Mouse (Mus musculus): ENCODE data around the gene Bcan. TPM values are rescaled to one million over a fixed set of nuclear protein-coding genes. Genes with fewer than 3 reads are reported as not detected.

Gene Bcan
- not detected in 2 replicates for polyA plus RNA-seq (2012; ENCODE audit: insufficient read depth, low replicate concordance)

DNA sequence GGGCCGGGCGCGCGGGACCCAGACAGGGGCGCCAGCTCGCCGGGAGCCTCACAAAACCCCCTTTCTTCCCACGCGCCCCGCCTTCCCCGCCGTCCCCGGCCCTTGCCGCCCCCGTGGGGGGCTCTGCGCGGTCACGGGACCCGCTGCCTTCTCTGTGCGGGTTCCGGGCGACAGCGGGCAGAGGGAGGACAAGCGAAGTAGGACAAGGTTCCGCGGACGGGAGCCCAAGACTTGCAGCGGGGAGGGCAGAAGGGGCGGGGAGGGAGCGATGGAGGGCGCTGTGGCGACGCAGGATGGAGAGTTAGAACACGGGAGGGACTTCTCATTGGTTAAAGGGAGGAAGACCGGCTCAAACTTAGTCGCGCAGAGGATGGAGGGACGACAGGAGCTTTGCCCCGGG, at the start of gene Bcan:
TSS of gene Bcan (minus strand) at position 50 of the 400 bp plus-strand sequence.
- Histone ChIP-seq H3K27me3 (replicated peaks) (peaks cover 91% of the 10 kb centered on the region), H3K36me3 (replicated peaks; ENCODE audit: low read length) (no peaks in the 10 kb centered on the region), H3K4me1 (peaks cover 36% of the 10 kb centered on the region), H3K9me3 (peaks cover 7% of the 10 kb centered on the region; the same call in 1 of the 2 replicates), H3K4me3 (replicated peaks) (peak within 1 kb of the TSS; percentile 51)
- TF ChIP-seq FLI1 (IDR thresholded peaks at IDR 0.05; ENCODE audit: low read length) = no peak
- TF ChIP-seq GATA1 (IDR thresholded peaks at IDR 0.05; ENCODE audit: borderline replicate concordance, low read length) = no peak

DNA sequence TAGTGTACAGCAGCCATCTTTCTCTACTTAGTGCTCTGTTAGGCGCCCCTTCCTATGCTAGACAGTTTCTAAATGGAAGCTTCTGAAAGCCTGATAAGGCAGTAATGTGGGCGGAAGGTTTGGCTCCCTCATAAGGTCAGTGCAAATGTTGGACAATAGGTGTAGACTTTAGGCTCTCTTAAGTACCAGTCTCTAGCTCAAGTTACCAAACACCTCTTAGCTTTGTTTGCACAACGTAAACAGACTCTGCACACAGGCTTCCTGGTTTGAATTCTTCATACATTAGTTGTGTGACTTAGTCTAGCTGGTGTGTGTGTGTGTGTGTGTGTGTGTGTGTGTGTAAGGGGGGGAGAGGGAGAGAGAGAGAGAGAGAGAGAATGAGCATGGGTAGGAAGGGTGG, 49.5 kb upstream of the Bcan start:
- no peaks in the 10 kb centered on the region for H3K9me3 ChIP-seq
- no peak for TF ChIP-seq GATA1 (IDR thresholded peaks at IDR 0.05; ENCODE audit: borderline replicate concordance, low read length)
- TF ChIP-seq FLI1 (IDR thresholded peaks at IDR 0.05; ENCODE audit: low read length) = no peak
- no peaks in the 10 kb centered on the region for H3K27me3 ChIP-seq (replicated peaks)
- no peak overlapping the region for H3K4me3 ChIP-seq (replicated peaks)
- H3K4me1 ChIP-seq = peaks cover 16% of the 10 kb centered on the region; the same call in 1 of the 2 replicates
- H3K36me3 ChIP-seq (replicated peaks; ENCODE audit: low read length) = peaks cover 53% of the 10 kb centered on the region

DNA sequence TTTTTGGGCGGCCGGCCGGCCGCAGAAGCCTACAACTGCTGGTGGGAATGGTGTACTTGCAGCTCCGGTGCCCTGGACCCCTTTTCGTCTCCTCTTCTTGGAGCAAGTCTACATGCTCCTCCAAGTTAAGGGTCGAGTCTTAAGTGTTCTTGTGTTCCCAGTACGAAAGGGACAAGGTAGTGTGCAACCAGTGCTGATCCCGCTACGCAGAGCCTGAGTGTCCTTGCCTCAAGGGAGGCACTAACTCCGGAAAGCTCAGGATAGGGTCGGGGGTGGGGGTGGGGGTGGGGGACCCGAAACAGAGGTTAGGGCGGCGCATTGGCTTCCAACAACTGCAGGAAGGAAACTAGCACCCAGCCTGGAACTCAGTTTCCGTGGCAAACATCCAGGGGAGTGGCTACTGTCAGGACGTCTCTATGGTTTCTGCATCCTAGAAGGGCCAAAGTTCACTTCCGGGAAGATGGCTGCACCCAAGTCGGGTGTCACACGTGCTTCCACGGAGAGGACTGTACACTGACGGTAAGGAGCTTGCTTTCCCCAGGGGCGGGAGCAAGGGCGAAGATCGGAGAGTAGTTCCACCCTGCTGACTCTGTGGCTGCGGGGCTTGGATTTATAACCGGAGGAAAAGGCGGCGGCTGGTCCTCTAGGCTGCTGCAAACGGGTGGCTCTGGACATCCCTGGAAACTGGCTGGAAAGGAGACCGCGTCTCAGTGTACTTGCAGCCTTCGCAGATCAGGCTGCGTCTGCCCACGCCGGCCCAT, 42.8 kb upstream of the Bcan start, which contains the start of gene Gpatch4:
TSS of gene Gpatch4 (plus strand) at position 448 of the 761 bp plus-strand sequence.
- H3K4me3 ChIP-seq (replicated peaks) = peak within 1 kb of the TSS; percentile 97
- no peak for TF ChIP-seq GATA1 (IDR thresholded peaks at IDR 0.05; ENCODE audit: borderline replicate concordance, low read length)
- no peak for TF ChIP-seq FLI1 (IDR thresholded peaks at IDR 0.05; ENCODE audit: low read length)
- peaks cover 18% of the 10 kb centered on the region for H3K27me3 ChIP-seq (replicated peaks)
- H3K4me1 ChIP-seq = peaks cover 34% of the 10 kb centered on the region
- H3K36me3 ChIP-seq (replicated peaks; ENCODE audit: low read length) = no peaks in the 10 kb centered on the region
- no peaks in the 10 kb centered on the region for H3K9me3 ChIP-seq

DNA sequence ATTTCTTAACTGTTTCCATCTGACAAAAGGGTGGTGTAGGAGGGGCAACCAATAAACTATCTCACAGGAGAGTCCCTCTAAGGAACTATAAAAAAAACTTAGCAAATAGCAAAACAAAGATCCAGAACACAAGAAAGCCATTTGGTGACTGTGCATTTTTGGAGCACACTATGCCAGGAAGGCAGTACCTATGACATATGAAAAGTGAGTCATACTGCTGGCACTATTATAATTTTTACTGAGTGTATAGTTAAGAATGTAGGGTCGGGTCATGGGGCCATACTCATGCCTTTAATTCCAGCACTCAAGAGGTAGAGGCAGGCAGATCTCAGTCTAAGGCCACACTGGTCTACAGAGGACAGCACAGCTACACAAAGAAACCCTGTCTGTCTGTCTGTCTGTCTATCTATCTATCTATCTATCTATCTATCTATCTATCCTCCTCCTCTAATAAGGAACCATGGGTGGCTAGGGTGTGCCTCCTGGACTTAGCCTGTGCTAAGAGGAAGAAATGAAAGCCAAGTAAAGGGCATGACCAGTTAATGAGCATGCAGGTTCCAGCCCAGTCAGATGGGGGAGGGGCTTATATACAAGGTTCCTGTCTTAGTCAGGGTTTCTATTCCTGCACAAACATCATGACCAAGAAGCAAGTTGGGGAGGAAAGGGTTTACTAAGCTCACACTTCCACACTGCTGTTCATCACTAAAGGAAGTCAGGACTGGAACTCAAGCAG, 35.7 kb upstream of the Bcan start:
- Histone ChIP-seq H3K36me3 (replicated peaks; ENCODE audit: low read length) (no peaks in the 10 kb centered on the region), H3K4me3 (replicated peaks) (peak overlapping the region; percentile 33), H3K9me3 (peaks cover 14% of the 10 kb centered on the region), H3K27me3 (replicated peaks) (peaks cover 46% of the 10 kb centered on the region), H3K4me1 (peaks cover 21% of the 10 kb centered on the region)
- no peak for TF ChIP-seq FLI1 (IDR thresholded peaks at IDR 0.05; ENCODE audit: low read length)
- TF ChIP-seq GATA1 (IDR thresholded peaks at IDR 0.05; ENCODE audit: borderline replicate concordance, low read length) = no peak

DNA sequence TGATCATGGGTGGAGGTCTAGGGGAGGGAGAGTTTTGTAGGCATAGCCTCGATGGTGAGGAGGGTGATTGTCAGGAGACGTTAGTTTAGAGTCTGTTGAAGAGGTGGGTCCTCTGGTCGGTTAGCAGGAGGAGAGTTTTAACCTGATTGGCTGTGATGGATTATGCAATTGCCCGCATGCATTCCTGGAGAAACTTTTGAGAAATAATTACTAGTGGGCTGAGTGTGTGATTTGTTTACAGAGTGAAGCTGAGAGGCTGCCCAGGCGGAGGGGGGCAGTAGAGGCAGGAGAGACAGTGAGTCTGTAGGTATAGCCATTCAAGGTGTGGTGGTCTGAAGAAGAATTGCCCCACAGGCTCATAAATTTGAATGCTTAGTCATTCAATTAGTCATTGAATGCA, 33.5 kb upstream of the Bcan start:
- Histone ChIP-seq H3K27me3 (replicated peaks) (peaks cover 47% of the 10 kb centered on the region), H3K9me3 (peaks cover 15% of the 10 kb centered on the region), H3K4me1 (peaks cover 18% of the 10 kb centered on the region), H3K36me3 (replicated peaks; ENCODE audit: low read length) (no peaks in the 10 kb centered on the region), H3K4me3 (replicated peaks) (no peak overlapping the region)
- TF ChIP-seq FLI1 (IDR thresholded peaks at IDR 0.05; ENCODE audit: low read length) (no peak), GATA1 (IDR thresholded peaks at IDR 0.05; ENCODE audit: borderline replicate concordance, low read length) (no peak)

DNA sequence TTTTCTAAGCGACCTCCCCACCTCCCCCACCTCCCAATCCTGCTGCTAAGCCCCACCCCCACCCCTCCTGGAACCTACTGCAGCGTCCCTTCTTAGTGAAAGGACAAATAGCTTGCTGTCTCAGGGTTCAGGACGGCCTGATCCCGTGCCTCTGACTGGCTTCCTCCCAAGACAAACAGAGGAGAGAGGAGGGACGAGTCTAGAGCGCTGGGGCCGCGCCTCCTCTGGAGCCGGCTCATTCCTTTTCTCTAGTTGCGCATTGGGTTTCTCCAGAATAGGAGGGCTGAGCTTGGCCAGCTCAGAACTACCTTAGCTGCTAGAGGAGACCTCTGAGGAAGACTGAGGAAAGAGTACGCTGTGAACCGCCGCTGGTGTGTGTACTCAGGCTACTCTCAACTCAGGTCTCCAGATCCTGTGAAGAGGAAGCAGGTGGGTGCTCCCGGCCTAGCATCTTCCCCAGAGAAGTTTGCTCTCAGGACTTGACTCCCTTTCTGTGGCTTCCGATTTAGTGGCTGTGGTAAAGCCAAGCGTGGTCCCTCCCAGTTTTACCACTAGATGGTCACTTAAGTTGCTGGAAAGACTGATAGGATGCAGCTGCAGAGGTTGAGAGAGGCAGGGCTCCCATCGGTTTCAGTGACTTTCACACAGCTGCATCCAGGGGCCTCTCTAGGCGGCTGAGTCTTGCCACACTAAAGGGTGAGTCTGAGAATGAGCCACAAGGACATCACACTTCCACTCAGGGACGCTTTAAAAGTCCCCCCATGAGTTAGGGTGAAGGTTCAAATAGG, 30.8 kb upstream of the Bcan start:
- peaks cover 26% of the 10 kb centered on the region for H3K9me3 ChIP-seq
- peaks cover 61% of the 10 kb centered on the region for H3K27me3 ChIP-seq (replicated peaks)
- TF ChIP-seq FLI1 (IDR thresholded peaks at IDR 0.05; ENCODE audit: low read length) (no peak), GATA1 (IDR thresholded peaks at IDR 0.05; ENCODE audit: borderline replicate concordance, low read length) (no peak)
- no peak overlapping the region for H3K4me3 ChIP-seq (replicated peaks)
- H3K4me1 ChIP-seq = peaks cover 9% of the 10 kb centered on the region
- no peaks in the 10 kb centered on the region for H3K36me3 ChIP-seq (replicated peaks; ENCODE audit: low read length)

DNA sequence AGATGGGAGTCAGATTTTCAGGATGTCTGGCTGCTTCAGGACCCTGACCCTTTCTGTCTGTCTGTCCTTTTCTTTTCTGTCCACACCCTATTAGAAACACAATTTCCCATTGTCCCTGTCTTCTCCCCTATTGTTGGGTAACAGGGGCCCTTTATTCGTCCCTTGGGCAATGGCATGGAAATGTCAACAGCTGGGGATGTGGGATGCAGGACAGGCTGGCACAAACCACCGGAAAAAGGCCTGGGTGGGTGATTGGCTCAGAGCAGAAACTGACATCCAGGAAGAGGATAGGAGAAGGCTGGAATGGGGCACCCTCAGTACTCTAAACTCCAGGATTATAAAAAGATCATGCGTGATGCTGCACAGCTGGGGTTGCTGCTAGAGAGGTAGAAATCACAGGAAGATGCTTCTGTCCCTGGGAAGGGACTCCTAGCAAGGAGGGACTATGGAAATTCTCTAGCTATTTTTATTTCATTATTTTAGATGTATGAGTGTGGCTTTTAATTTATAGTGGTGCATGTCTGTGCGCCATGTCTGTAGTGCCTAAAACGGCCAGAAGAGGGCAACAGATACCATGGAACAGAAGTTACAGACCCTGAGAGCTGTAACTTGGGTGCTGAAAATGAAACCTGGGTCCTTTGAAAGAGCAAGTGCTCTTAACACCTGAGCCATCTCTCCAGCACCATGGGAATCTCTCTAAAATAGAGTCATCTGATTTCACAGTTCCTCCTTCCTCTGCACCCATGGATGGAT, 27.6 kb upstream of the Bcan start, which contains the start of gene Hapln2:
TSS of gene Hapln2 (minus strand) at position 150 of the 753 bp plus-strand sequence.
- H3K4me1 ChIP-seq = peaks cover 24% of the 10 kb centered on the region
- no peak within 1 kb of the TSS for H3K4me3 ChIP-seq (replicated peaks)
- H3K9me3 ChIP-seq = peaks cover 20% of the 10 kb centered on the region
- no peaks in the 10 kb centered on the region for H3K36me3 ChIP-seq (replicated peaks; ENCODE audit: low read length)
- TF ChIP-seq FLI1 (IDR thresholded peaks at IDR 0.05; ENCODE audit: low read length) = no peak
- no peak for TF ChIP-seq GATA1 (IDR thresholded peaks at IDR 0.05; ENCODE audit: borderline replicate concordance, low read length)
- peaks cover 84% of the 10 kb centered on the region for H3K27me3 ChIP-seq (replicated peaks)

DNA sequence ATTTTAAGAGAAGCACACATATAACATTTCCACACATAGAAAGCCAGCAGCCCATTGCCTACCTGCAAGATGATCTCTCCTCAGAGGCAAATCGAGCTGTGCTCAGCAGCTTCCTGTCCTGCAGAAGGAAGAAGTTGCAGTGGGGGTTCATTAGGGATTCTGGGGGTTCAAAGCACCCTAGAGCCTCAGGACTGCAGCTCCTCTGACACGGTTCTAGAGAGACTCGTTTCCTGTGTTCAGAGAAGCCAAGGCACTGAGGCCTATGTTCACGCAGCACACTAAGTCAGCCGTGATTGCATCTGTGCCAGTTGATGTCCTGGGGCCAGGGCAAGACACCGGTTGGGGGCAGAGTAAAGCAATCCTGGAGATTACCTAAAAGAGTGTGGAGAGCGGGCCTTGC, 26.8 kb upstream of the Bcan start:
- peaks cover 30% of the 10 kb centered on the region for H3K4me1 ChIP-seq
- peaks cover 18% of the 10 kb centered on the region for H3K9me3 ChIP-seq
- no peak overlapping the region for H3K4me3 ChIP-seq (replicated peaks)
- H3K36me3 ChIP-seq (replicated peaks; ENCODE audit: low read length) = no peaks in the 10 kb centered on the region
- no peak for TF ChIP-seq GATA1 (IDR thresholded peaks at IDR 0.05; ENCODE audit: borderline replicate concordance, low read length)
- peaks cover 83% of the 10 kb centered on the region for H3K27me3 ChIP-seq (replicated peaks)
